Mouse (Mus musculus) MEL (cell line): ENCODE data around the gene Proser2.

Experiments
- CTCF ChIP-seq, 3 experiments: IDR thresholded peaks in 2 of 3; conservative IDR thresholded peaks in 1 of 3; 2 replicates each; pipeline ENCODE4 v1.5.1; 2011 to 2012; ENCODE audit warnings: low read length in 3 of 3, low read depth in 2 of 3, mild to moderate bottlenecking in 2 of 3, improper control_type of control experiment in 1 of 3, inconsistent platforms in 1 of 3, mixed read lengths in 1 of 3, moderate library complexity in 1 of 3; ENCODE audit not compliant: control insufficient read depth in 1 of 3, insufficient read depth in 1 of 3, poor library complexity in 1 of 3, severe bottlenecking in 1 of 3
- EP300 ChIP-seq, 2 experiments: IDR thresholded peaks; 2 replicates each; pipeline ENCODE4 v1.6.1; 2011; ENCODE audit warnings: improper control_type of control experiment in 2 of 2, low read length in 2 of 2, low read depth in 1 of 2, mild to moderate bottlenecking in 1 of 2
- MXI1 ChIP-seq: IDR thresholded peaks from 2 replicates; pipeline ENCODE4 v1.6.1; 2011; ENCODE audit warnings: mild to moderate bottlenecking, low read depth, low read length, improper control_type of control experiment
- POLR2AphosphoS2 ChIP-seq: IDR thresholded peaks from 2 replicates; pipeline ENCODE4 v1.6.1; 2011; ENCODE audit warnings: low read length, improper control_type of control experiment
- TAL1 ChIP-seq: IDR thresholded peaks from 2 replicates; pipeline ENCODE4 v1.6.1; 2012; ENCODE audit warnings: mild to moderate bottlenecking, inconsistent platforms, low read length, moderate library complexity, mixed read lengths

DNA sequence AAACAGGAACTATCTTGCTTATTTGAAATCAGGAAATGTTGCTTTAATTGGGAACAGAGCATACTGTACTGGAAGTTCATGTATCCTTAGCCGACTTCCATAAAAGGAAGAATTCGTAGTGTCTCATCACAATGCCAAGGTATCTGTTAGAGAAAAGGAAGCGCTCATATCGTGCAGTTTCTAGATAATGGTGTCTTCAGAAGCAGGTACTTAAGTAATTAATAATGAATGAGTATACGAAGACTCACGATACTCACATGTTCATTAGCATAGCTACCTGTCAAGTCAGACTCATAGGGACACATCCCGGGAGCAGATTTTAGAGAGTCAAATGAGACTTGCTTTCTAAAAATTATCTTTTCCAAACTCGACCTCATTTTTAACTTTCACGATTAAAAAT lies 30.6 kb downstream of the Proser2 start:
- TF ChIP-seq CTCF (IDR thresholded peaks at IDR 0.05 in 2 of 3, conservative IDR thresholded peaks at IDR 0.05 in 1 of 3; ENCODE audit: control insufficient read depth in 1 of 3, insufficient read depth in 1 of 3, low read depth in 2 of 3, low read length in 3 of 3, poor library complexity in 1 of 3, severe bottlenecking in 1 of 3) (no peak), EP300 (IDR thresholded peaks at IDR 0.05; ENCODE audit: low read depth in 1 of 2, low read length in 2 of 2) (no peak), TAL1 (no peak), POLR2AphosphoS2 (no peak), MXI1 (no peak)
